Comparison of ENCODE assay signal across 9 mouse cellular contexts in the genomic region with DNA sequence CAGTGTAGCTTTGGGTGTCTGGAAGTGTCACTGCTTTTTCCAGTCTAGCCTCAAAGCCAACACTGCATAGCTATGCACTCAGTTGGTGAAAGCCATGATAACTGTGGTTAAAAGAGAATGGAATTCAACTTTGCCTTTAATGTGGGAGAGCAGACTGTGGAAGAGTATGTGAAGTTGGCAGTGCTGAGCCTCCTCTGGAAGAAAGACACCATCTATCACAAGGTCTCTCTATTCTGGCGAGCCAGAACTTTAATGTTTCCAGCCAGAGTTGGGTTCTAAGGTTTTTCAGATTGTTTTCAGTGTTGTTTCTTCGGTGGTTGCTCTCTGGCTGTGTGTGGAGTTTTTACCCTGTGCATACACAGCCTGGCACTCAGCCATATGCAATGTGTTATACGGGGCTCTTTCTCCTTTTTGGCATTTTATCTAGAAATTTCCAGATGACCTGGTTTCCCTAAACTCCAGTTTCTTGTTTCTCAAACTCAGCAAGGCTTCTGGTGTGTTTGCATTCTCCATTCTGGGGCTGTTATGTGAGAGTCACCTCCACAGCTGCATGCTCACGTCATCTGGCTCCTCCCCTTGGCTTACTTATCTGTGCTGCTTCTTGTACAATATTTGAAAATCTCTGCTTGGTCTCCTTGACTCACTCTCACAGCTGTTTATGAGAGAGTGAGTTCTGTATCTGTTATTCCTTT. TPM values are rescaled to one million over a fixed set of nuclear protein-coding genes. Genes with fewer than 3 reads are reported as not detected.
DNase-seq lines count a peak whose midpoint lies in the region; ATAC-seq lines count a peak whose summit lies in the region.
"Had no signal": no experiment of that assay in that cellular context is flagged by ENCODE, and none has a peak within 500 bp of the region (broad histone marks: within the 10 kb centered on the region; RNA-seq: fewer than 3 reads in every experiment).

No protein-coding gene starts in this region.

- ATAC-seq in limb, embryonic 13.5 days (ENCODE audit: low FRiP score, low read depth) = peak; percentile 36; the same call in 1 of the 2 replicates
- ATAC-seq in midbrain, embryonic 14.5 days (ENCODE audit: low FRiP score, low TSS enrichment) = no peak
- ATAC-seq in midbrain, embryonic 13.5 days = no peak

- WGBS in limb, embryonic 13.5 days = 58% methylated on average over 4 of the region's 4 CpGs
- WGBS in limb, embryonic 10.5 days = 76% methylated on average over 4 of the region's 4 CpGs
- 78% methylated on average over 4 of the region's 4 CpGs for WGBS in midbrain, embryonic 14.5 days
- 82% methylated on average over 4 of the region's 4 CpGs for WGBS in midbrain, embryonic 13.5 days

- H3K27me3 ChIP-seq in limb, embryonic 13.5 days = no peaks in the 10 kb centered on the region
- H3K27me3 ChIP-seq in limb, embryonic 10.5 days (ENCODE audit: low read depth, poor library complexity, severe bottlenecking) = no peaks in the 10 kb centered on the region
- no peaks in the 10 kb centered on the region for H3K27me3 ChIP-seq in midbrain, embryonic 14.5 days (ENCODE audit: control insufficient read depth, insufficient read depth, low read length)
- H3K27me3 ChIP-seq in midbrain, embryonic 13.5 days = no peaks in the 10 kb centered on the region
- H3K27me3 ChIP-seq: neural tube, embryonic 12.5 days had no signal

- H3K27ac ChIP-seq in limb, embryonic 13.5 days = no peak overlapping the region; the same call in 1 of the 2 replicates
- H3K27ac ChIP-seq in limb, embryonic 10.5 days = no peak overlapping the region
- no peak overlapping the region for H3K27ac ChIP-seq in midbrain, embryonic 14.5 days (replicated peaks; ENCODE audit: low read depth, low read length)
- H3K27ac ChIP-seq in midbrain, embryonic 13.5 days = no peak overlapping the region
- H3K27ac ChIP-seq: neural tube, embryonic 12.5 days had no signal

- DNase-seq in cerebellum, adult 9-10 months = peak; percentile 2
- DNase-seq in cerebellum, adult 11 months = no peak
- DNase-seq in limb, embryonic 10.5 days (ENCODE audit: low spot score) = no peak
- DNase-seq in heart, adult 8-10 months (ENCODE audit: low spot score) = peak; percentile 52
- peak; percentile 61 for DNase-seq in skeletal muscle tissue, adult 2 months (ENCODE audit: low read depth, low spot score)
- DNase-seq in midbrain, embryonic 14.5 days = no peak

- no peak overlapping the region for H3K4me3 ChIP-seq in limb, embryonic 13.5 days
- no peak overlapping the region for H3K4me3 ChIP-seq in limb, embryonic 10.5 days
- H3K4me3 ChIP-seq in midbrain, embryonic 14.5 days (replicated peaks; ENCODE audit: low read depth, low read length) = no peak overlapping the region
- H3K4me3 ChIP-seq in midbrain, embryonic 13.5 days (replicated peaks) = no peak overlapping the region
- H3K4me3 ChIP-seq: neural tube, embryonic 12.5 days had no signal

- H3K4me1 ChIP-seq in limb, embryonic 13.5 days = no peaks in the 10 kb centered on the region
- H3K4me1 ChIP-seq in limb, embryonic 10.5 days = peaks cover 2% of the 10 kb centered on the region; the same call in 1 of the 2 replicates
- no peaks in the 10 kb centered on the region for H3K4me1 ChIP-seq in midbrain, embryonic 14.5 days (ENCODE audit: control insufficient read depth, insufficient read depth, low read length)
- H3K4me1 ChIP-seq in midbrain, embryonic 13.5 days (replicated peaks) = no peaks in the 10 kb centered on the region
- H3K4me1 ChIP-seq: neural tube, embryonic 12.5 days had no signal

- H3K9me3 ChIP-seq in limb, embryonic 13.5 days = no peaks in the 10 kb centered on the region
- no peaks in the 10 kb centered on the region for H3K9me3 ChIP-seq in limb, embryonic 10.5 days (replicated peaks)
- no peaks in the 10 kb centered on the region for H3K9me3 ChIP-seq in midbrain, embryonic 14.5 days (ENCODE audit: control insufficient read depth, low read length)
- H3K9me3 ChIP-seq in midbrain, embryonic 13.5 days = no peaks in the 10 kb centered on the region
- H3K9me3 ChIP-seq: neural tube, embryonic 12.5 days had no signal

- H3K9ac ChIP-seq in limb, embryonic 13.5 days = no peak overlapping the region
- no peak overlapping the region for H3K9ac ChIP-seq in midbrain, embryonic 14.5 days (replicated peaks; ENCODE audit: low read length)
- no peak overlapping the region for H3K9ac ChIP-seq in midbrain, embryonic 13.5 days (replicated peaks)
- H3K9ac ChIP-seq: neural tube, embryonic 12.5 days had no signal

- H3K4me2 ChIP-seq in limb, embryonic 13.5 days (replicated peaks) = no peak overlapping the region
- no peak overlapping the region for H3K4me2 ChIP-seq in midbrain, embryonic 14.5 days (ENCODE audit: low read length)
- H3K4me2 ChIP-seq in midbrain, embryonic 13.5 days (replicated peaks) = no peak overlapping the region
- H3K4me2 ChIP-seq: neural tube, embryonic 12.5 days had no signal

- H3K36me3 ChIP-seq in limb, embryonic 13.5 days = no peaks in the 10 kb centered on the region
- peaks cover 5% of the 10 kb centered on the region; the same call in 1 of the 2 replicates for H3K36me3 ChIP-seq in limb, embryonic 10.5 days
- no peaks in the 10 kb centered on the region for H3K36me3 ChIP-seq in midbrain, embryonic 14.5 days (ENCODE audit: control insufficient read depth, insufficient read depth, low read length)
- H3K36me3 ChIP-seq in midbrain, embryonic 13.5 days = no peaks in the 10 kb centered on the region
- H3K36me3 ChIP-seq: neural tube, embryonic 12.5 days had no signal

RNA-seq across cellular contexts. Expression of a gene that starts 47.3 kb away (rescaled TPM):
- 63.2 and 68.1 TPM in 2 replicates for polyA plus RNA-seq in limb, embryonic 13.5 days (2015; fragmentation: Nextera tagmentation; extraction: Ambion mirVana)
- polyA plus RNA-seq in limb, embryonic 10.5 days (2016; fragmentation: Nextera tagmentation; extraction: Ambion mirVana) = 83.0 and 92.7 TPM in 2 replicates
- total RNA-seq in heart, adult 8-10 months (2022) = under 1 TPM; 0.06 to 0.34 (median 0.20) TPM
- 4.8 and 10.4 TPM in 2 replicates for polyA plus RNA-seq in midbrain, embryonic 14.5 days (2014; fragmentation: Nextera tagmentation; extraction: Ambion mirVana)
- polyA plus RNA-seq in midbrain, embryonic 13.5 days (2015; fragmentation: Nextera tagmentation; extraction: Ambion mirVana) = 19.0 and 21.2 TPM in 2 replicates

RNA-seq across cellular contexts. Expression of a gene that starts 47.4 kb away (rescaled TPM):
- 61.9 and 65.4 TPM in 2 replicates for polyA plus RNA-seq in limb, embryonic 13.5 days (2015; fragmentation: Nextera tagmentation; extraction: Ambion mirVana)
- 78.5 and 85.3 TPM in 2 replicates for polyA plus RNA-seq in limb, embryonic 10.5 days (2016; fragmentation: Nextera tagmentation; extraction: Ambion mirVana)
- 10 to 100 TPM in 3 of 4 experiments, 1 to 10 TPM in 1; 9.7 to 11.2 (median 10.8) TPM for total RNA-seq in heart, adult 8-10 months (2022)
- 32.0 and 43.6 TPM in 2 replicates for polyA plus RNA-seq in midbrain, embryonic 14.5 days (2014; fragmentation: Nextera tagmentation; extraction: Ambion mirVana)
- polyA plus RNA-seq in midbrain, embryonic 13.5 days (2015; fragmentation: Nextera tagmentation; extraction: Ambion mirVana) = 47.2 and 52.0 TPM in 2 replicates

Comparison
In these comparisons a context has a peak if more than half of its experiments do, and no peak if none do; other contexts are left out.
1. DNase-seq: peak in cerebellum, adult 9-10 months (single experiment), heart, adult 8-10 months (single experiment) and skeletal muscle tissue, adult 2 months (single experiment); none in cerebellum, adult 11 months (single experiment), limb, embryonic 10.5 days (single experiment) and midbrain, embryonic 14.5 days (single experiment).